Mouse (Mus musculus): ENCODE measurements at regions not wholly inside any gene's neighbourhood (a gene's known extent, or its start where the extent isn't known, plus 50 kb on each side); places are given as distances from the start of the nearest gene placed in this dataset.

- WGBS: 63% methylated on average over 10 of the region's 10 CpGs
These were observed 249.8 kb downstream of the Cog6 start for GRCm38 (mm10) chr3:52767276-52767675.

GRCm38 (mm10) chr3:52766841-52767240 lies 250.2 kb downstream of the Cog6 start:
- WGBS: 67% methylated on average over 5 of the region's 5 CpGs
- no peaks in the 10 kb centered on the region for H3K27me3 ChIP-seq
- H3K4me3 ChIP-seq (replicated peaks): no peak overlapping the region
- no peak overlapping the region for H3K4me2 ChIP-seq
- no peaks in the 10 kb centered on the region for H3K36me3 ChIP-seq
- no peak overlapping the region for H3K9ac ChIP-seq
- H3K27ac ChIP-seq: no peak overlapping the region
- H3K4me1 ChIP-seq: peaks cover 9% of the 10 kb centered on the region
- H3K9me3 ChIP-seq (replicated peaks): no peaks in the 10 kb centered on the region
- no peak for ATAC-seq (replicated peaks; ENCODE audit: low FRiP score)

More at GRCm38 (mm10) chr3:52767276-52767675, 249.8 kb downstream of the Cog6 start:
- H3K36me3 ChIP-seq: no peaks in the 10 kb centered on the region
- H3K4me1 ChIP-seq: peaks cover 9% of the 10 kb centered on the region
- ATAC-seq (replicated peaks; ENCODE audit: low FRiP score): no peak
- no peak overlapping the region for H3K9ac ChIP-seq
- H3K27me3 ChIP-seq: no peaks in the 10 kb centered on the region
- no peak overlapping the region for H3K4me3 ChIP-seq (replicated peaks)
- no peak overlapping the region for H3K27ac ChIP-seq
- no peak overlapping the region for H3K4me2 ChIP-seq
- no peaks in the 10 kb centered on the region for H3K9me3 ChIP-seq (replicated peaks)

GRCm38 (mm10) chr3:52764166-52764565 lies 252.9 kb downstream of the Cog6 start:
- Histone ChIP-seq H3K9ac (no peak overlapping the region), H3K27me3 (no peaks in the 10 kb centered on the region), H3K9me3 (replicated peaks) (no peaks in the 10 kb centered on the region), H3K4me1 (peaks cover 9% of the 10 kb centered on the region), H3K36me3 (no peaks in the 10 kb centered on the region), H3K27ac (no peak overlapping the region), H3K4me2 (no peak overlapping the region), H3K4me3 (replicated peaks) (no peak overlapping the region)
- 58% methylated on average over 4 of the region's 4 CpGs for WGBS
- ATAC-seq (replicated peaks; ENCODE audit: low FRiP score): no peak

GRCm38 (mm10) chr3:52763660-52764059 lies 253.4 kb downstream of the Cog6 start:
- Histone ChIP-seq H3K9ac (no peak overlapping the region), H3K27me3 (no peaks in the 10 kb centered on the region), H3K36me3 (no peaks in the 10 kb centered on the region), H3K4me1 (peaks cover 9% of the 10 kb centered on the region), H3K27ac (no peak overlapping the region), H3K4me3 (replicated peaks) (no peak overlapping the region), H3K4me2 (no peak overlapping the region), H3K9me3 (replicated peaks) (no peaks in the 10 kb centered on the region)
- no peak for ATAC-seq (replicated peaks; ENCODE audit: low FRiP score)
- WGBS: 76% methylated on average over 5 of the region's 5 CpGs

GRCm38 (mm10) chr3:52762549-52762948 lies 254.5 kb downstream of the Cog6 start:
- Histone ChIP-seq H3K27me3 (no peaks in the 10 kb centered on the region), H3K9me3 (replicated peaks) (no peaks in the 10 kb centered on the region), H3K27ac (no peak overlapping the region), H3K9ac (no peak overlapping the region), H3K4me2 (no peak overlapping the region), H3K4me1 (peaks cover 9% of the 10 kb centered on the region), H3K36me3 (no peaks in the 10 kb centered on the region), H3K4me3 (replicated peaks) (no peak overlapping the region)
- no peak for ATAC-seq (replicated peaks; ENCODE audit: low FRiP score)
- 82% methylated on average over 6 of the region's 6 CpGs for WGBS

GRCm38 (mm10) chr3:52759846-52760245 lies 257.2 kb downstream of the Cog6 start:
- Histone ChIP-seq H3K4me1 (peaks cover 25% of the 10 kb centered on the region), H3K27ac (no peak overlapping the region), H3K4me3 (replicated peaks) (no peak overlapping the region), H3K36me3 (no peaks in the 10 kb centered on the region), H3K9ac (no peak overlapping the region), H3K4me2 (no peak overlapping the region), H3K9me3 (replicated peaks) (no peaks in the 10 kb centered on the region), H3K27me3 (no peaks in the 10 kb centered on the region)
- no peak for ATAC-seq (replicated peaks; ENCODE audit: low FRiP score)
- 91% methylated on average over 11 of the region's 11 CpGs for WGBS

- 30% methylated on average over 2 of the region's 2 CpGs for WGBS
- Histone ChIP-seq H3K9ac (no peak overlapping the region), H3K4me2 (no peak overlapping the region), H3K4me1 (peaks cover 34% of the 10 kb centered on the region), H3K27me3 (no peaks in the 10 kb centered on the region), H3K36me3 (no peaks in the 10 kb centered on the region), H3K9me3 (replicated peaks) (no peaks in the 10 kb centered on the region), H3K27ac (no peak overlapping the region), H3K4me3 (replicated peaks) (no peak overlapping the region)
- no peak for ATAC-seq (replicated peaks; ENCODE audit: low FRiP score)
These were observed 258.5 kb downstream of the Cog6 start for GRCm38 (mm10) chr3:52758561-52758960.

GRCm38 (mm10) chr3:52756816-52757215 lies 260.2 kb downstream of the Cog6 start:
- Histone ChIP-seq H3K9me3 (replicated peaks) (no peaks in the 10 kb centered on the region), H3K4me3 (replicated peaks) (no peak overlapping the region), H3K36me3 (no peaks in the 10 kb centered on the region), H3K27me3 (no peaks in the 10 kb centered on the region), H3K4me2 (no peak overlapping the region), H3K9ac (no peak overlapping the region), H3K27ac (no peak overlapping the region), H3K4me1 (peaks cover 34% of the 10 kb centered on the region)
- WGBS: 90% methylated on average over 5 of the region's 5 CpGs
- ATAC-seq (replicated peaks; ENCODE audit: low FRiP score): no peak

GRCm38 (mm10) chr3:52756006-52756405 lies 261.0 kb downstream of the Cog6 start:
- WGBS: 43% methylated on average over 5 of the region's 5 CpGs
- Histone ChIP-seq H3K4me1 (peaks cover 34% of the 10 kb centered on the region), H3K9ac (no peak overlapping the region), H3K9me3 (replicated peaks) (no peaks in the 10 kb centered on the region), H3K27ac (no peak overlapping the region), H3K4me2 (no peak overlapping the region), H3K36me3 (no peaks in the 10 kb centered on the region), H3K4me3 (replicated peaks) (no peak overlapping the region), H3K27me3 (no peaks in the 10 kb centered on the region)
- ATAC-seq (replicated peaks; ENCODE audit: low FRiP score): no peak

GRCm38 (mm10) chr3:52754978-52755377 lies 262.1 kb downstream of the Cog6 start:
- Histone ChIP-seq H3K9me3 (replicated peaks) (no peaks in the 10 kb centered on the region), H3K27ac (peak overlapping the region; percentile 37), H3K4me3 (replicated peaks) (no peak overlapping the region), H3K4me1 (peaks cover 34% of the 10 kb centered on the region), H3K4me2 (peak overlapping the region; percentile 15), H3K27me3 (no peaks in the 10 kb centered on the region), H3K36me3 (no peaks in the 10 kb centered on the region), H3K9ac (no peak overlapping the region)
- ATAC-seq (replicated peaks; ENCODE audit: low FRiP score): peak; percentile 93
- 9% methylated on average over 6 of the region's 6 CpGs for WGBS

- no peak for ATAC-seq (replicated peaks; ENCODE audit: low FRiP score)
- Histone ChIP-seq H3K4me1 (peaks cover 34% of the 10 kb centered on the region), H3K36me3 (no peaks in the 10 kb centered on the region), H3K27me3 (no peaks in the 10 kb centered on the region), H3K9me3 (replicated peaks) (no peaks in the 10 kb centered on the region), H3K27ac (peak overlapping the region; percentile 37), H3K4me3 (replicated peaks) (no peak overlapping the region), H3K4me2 (peak overlapping the region; percentile 15), H3K9ac (no peak overlapping the region)
- 25% methylated on average over 4 of the region's 4 CpGs for WGBS
These were observed 262.6 kb downstream of the Cog6 start for GRCm38 (mm10) chr3:52754401-52754800.

- Histone ChIP-seq H3K9ac (no peak overlapping the region), H3K27me3 (no peaks in the 10 kb centered on the region), H3K27ac (no peak overlapping the region), H3K4me3 (replicated peaks) (no peak overlapping the region), H3K4me2 (no peak overlapping the region), H3K36me3 (no peaks in the 10 kb centered on the region), H3K4me1 (peaks cover 4% of the 10 kb centered on the region), H3K9me3 (replicated peaks) (no peaks in the 10 kb centered on the region)
- no peak for ATAC-seq (replicated peaks; ENCODE audit: low FRiP score)
- WGBS: 61% methylated on average over 3 of the region's 3 CpGs
These were observed 270.1 kb downstream of the Cog6 start for GRCm38 (mm10) chr3:52746917-52747316.

- ATAC-seq (replicated peaks; ENCODE audit: low FRiP score): no peak
- 0 out of 2 replicates have a peak overlapping the region, but pooled peaks have one; percentile 3 for H3K27ac ChIP-seq
- H3K36me3 ChIP-seq: no peaks in the 10 kb centered on the region
- no peak overlapping the region for H3K4me2 ChIP-seq
- 69% methylated on average over 8 of the region's 8 CpGs for WGBS
- H3K27me3 ChIP-seq: no peaks in the 10 kb centered on the region
- H3K9me3 ChIP-seq (replicated peaks): no peaks in the 10 kb centered on the region
- H3K4me1 ChIP-seq: peaks cover 9% of the 10 kb centered on the region
- no peak overlapping the region for H3K9ac ChIP-seq
- no peak overlapping the region for H3K4me3 ChIP-seq (replicated peaks)
These were observed 272.7 kb downstream of the Cog6 start for GRCm38 (mm10) chr3:52744334-52744733.
